Mouse (Mus musculus): ENCODE measurements around the gene Nedd8. TPM values are rescaled to one million over a fixed set of nuclear protein-coding genes. Genes with fewer than 3 reads are reported as not detected.

Gene Nedd8
- polyA plus RNA-seq, 1 experiment, result 478 TPM

DNA sequence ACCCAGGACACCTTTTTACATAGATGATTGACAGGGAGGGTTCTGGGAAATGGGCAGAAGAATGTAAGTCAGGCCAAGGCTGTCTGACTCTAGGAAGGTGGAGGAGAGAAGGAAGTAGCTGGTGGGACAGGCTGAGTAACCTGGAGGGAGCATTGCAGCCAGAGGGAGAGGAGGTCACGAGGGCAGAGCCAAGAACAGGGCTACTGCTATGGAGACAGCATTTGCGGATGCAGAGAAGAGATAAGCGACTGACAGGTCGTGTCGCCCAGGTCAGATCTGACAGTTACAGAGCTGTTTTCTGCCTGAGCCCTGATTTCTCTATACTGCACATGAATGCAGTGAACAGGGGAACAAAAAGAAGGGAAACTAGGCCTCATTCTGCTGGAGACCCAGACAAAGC lies 35.5 kb upstream of the Nedd8 start:
- Histone ChIP-seq H3K27me3 (ENCODE audit: control insufficient read depth, insufficient read depth, insufficient read length) (peaks cover 3% of the 10 kb centered on the region), H3ac (ENCODE audit: control insufficient read depth, insufficient read length, low read depth) (no peak overlapping the region), H3K79me2 (ENCODE audit: control insufficient read depth, insufficient read depth) (no peaks in the 10 kb centered on the region), H3K36me3 (ENCODE audit: control insufficient read depth, insufficient read depth) (no peaks in the 10 kb centered on the region), H3K4me3 (ENCODE audit: insufficient read depth, poor library complexity, severe bottlenecking) (no peak overlapping the region), H3K79me3 (ENCODE audit: low read depth) (no peaks in the 10 kb centered on the region)
- no peak for TF ChIP-seq USF1 (IDR thresholded peaks at IDR 0.05; ENCODE audit: low read depth)
- TF ChIP-seq MAX (IDR thresholded peaks at IDR 0.05), result no peak
- TF ChIP-seq MYOG (IDR thresholded peaks at IDR 0.05; ENCODE audit: control insufficient read depth, extremely low read depth, insufficient read length), result no peak
- no peak for TF ChIP-seq MYOD1 (IDR thresholded peaks at IDR 0.05; ENCODE audit: control insufficient read depth, insufficient read length, low read depth)
- TF ChIP-seq FOSL1 (IDR thresholded peaks at IDR 0.05; ENCODE audit: insufficient read depth, low read length, poor library complexity, severe bottlenecking), result no peak
- TF ChIP-seq CTCF (IDR thresholded peaks at IDR 0.05; ENCODE audit: control insufficient read depth, insufficient read depth, insufficient read length), result no peak

DNA sequence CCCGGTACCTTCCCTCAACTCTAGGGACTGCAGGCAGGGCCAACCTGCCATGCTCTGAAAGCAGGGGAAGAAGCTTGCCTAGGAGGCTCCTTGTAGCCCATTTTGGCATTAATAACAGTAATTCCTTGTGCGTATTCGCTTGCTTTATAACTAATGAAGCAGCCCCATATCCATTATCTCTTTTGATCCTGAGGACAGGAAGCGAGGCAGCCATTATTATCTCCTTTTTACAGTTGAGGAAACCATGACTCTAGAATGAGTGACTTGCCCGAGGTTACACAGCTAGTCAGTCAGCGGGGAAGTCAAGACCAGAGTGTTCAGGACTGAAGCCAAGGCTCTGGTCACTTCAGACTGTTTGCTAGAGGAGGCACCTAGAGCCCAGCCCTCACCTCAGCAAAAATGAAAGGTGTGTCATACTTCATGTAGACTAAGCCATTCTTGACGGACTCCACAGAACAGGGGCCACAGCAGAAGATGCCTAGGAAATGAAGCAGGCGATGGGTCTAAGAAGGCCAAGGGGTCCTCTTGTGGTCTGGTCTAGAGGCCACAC lies 34.2 kb upstream of the Nedd8 start:
- Histone ChIP-seq H3K79me3 (ENCODE audit: low read depth) (no peaks in the 10 kb centered on the region), H3K36me3 (ENCODE audit: control insufficient read depth, insufficient read depth) (no peaks in the 10 kb centered on the region)

DNA sequence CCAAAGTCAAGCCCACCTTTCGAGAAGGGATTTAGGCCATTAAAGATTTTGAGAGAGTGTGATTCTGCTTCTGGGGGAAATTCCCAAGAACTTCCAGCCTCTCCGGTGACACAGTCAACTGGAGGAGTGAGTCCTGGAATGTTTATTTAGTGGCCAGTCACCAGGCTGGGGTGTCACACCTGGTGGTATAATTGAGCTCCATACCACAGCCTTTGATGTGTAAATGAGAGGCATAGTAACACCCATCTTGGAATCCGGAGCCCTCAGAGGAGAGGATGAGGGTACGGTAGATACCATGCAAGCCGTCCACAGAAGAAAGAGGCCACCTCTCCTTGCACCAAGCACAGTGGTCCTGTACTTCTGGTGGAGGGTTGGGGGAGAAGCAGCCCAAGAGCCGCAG lies 30.8 kb upstream of the Nedd8 start:
- no peak overlapping the region for H3ac ChIP-seq (ENCODE audit: control insufficient read depth, insufficient read length, low read depth)
- H3K79me2 ChIP-seq (ENCODE audit: control insufficient read depth, insufficient read depth), result no peaks in the 10 kb centered on the region
- H3K36me3 ChIP-seq (ENCODE audit: control insufficient read depth, insufficient read depth), result no peaks in the 10 kb centered on the region
- H3K4me3 ChIP-seq (ENCODE audit: insufficient read depth, poor library complexity, severe bottlenecking), result no peak overlapping the region
- no peaks in the 10 kb centered on the region for H3K79me3 ChIP-seq (ENCODE audit: low read depth)
- H3K27me3 ChIP-seq (ENCODE audit: control insufficient read depth, insufficient read depth, insufficient read length), result peaks cover 12% of the 10 kb centered on the region
- TF ChIP-seq MAX (IDR thresholded peaks at IDR 0.05) (no peak), MYOD1 (IDR thresholded peaks at IDR 0.05; ENCODE audit: control insufficient read depth, insufficient read length, low read depth) (no peak), CTCF (IDR thresholded peaks at IDR 0.05; ENCODE audit: control insufficient read depth, insufficient read depth, insufficient read length) (no peak), USF1 (IDR thresholded peaks at IDR 0.05; ENCODE audit: low read depth) (no peak), MYOG (IDR thresholded peaks at IDR 0.05; ENCODE audit: control insufficient read depth, extremely low read depth, insufficient read length) (no peak), CEBPB (IDR thresholded peaks at IDR 0.05; ENCODE audit: low read depth) (no peak), FOSL1 (IDR thresholded peaks at IDR 0.05; ENCODE audit: insufficient read depth, low read length, poor library complexity, severe bottlenecking) (no peak)

More for the DNA sequence above, 34.2 kb upstream of the Nedd8 start:
- Histone ChIP-seq H3K27me3 (ENCODE audit: control insufficient read depth, insufficient read depth, insufficient read length) (peaks cover 3% of the 10 kb centered on the region), H3ac (ENCODE audit: control insufficient read depth, insufficient read length, low read depth) (no peak overlapping the region), H3K79me2 (ENCODE audit: control insufficient read depth, insufficient read depth) (no peaks in the 10 kb centered on the region), H3K4me3 (ENCODE audit: insufficient read depth, poor library complexity, severe bottlenecking) (no peak overlapping the region)
- TF ChIP-seq CTCF (IDR thresholded peaks at IDR 0.05; ENCODE audit: control insufficient read depth, insufficient read depth, insufficient read length) (no peak), MYOD1 (IDR thresholded peaks at IDR 0.05; ENCODE audit: control insufficient read depth, insufficient read length, low read depth) (no peak), MYOG (IDR thresholded peaks at IDR 0.05; ENCODE audit: control insufficient read depth, extremely low read depth, insufficient read length) (no peak), MAX (IDR thresholded peaks at IDR 0.05) (no peak), FOSL1 (IDR thresholded peaks at IDR 0.05; ENCODE audit: insufficient read depth, low read length, poor library complexity, severe bottlenecking) (no peak), CEBPB (IDR thresholded peaks at IDR 0.05; ENCODE audit: low read depth) (no peak)

DNA sequence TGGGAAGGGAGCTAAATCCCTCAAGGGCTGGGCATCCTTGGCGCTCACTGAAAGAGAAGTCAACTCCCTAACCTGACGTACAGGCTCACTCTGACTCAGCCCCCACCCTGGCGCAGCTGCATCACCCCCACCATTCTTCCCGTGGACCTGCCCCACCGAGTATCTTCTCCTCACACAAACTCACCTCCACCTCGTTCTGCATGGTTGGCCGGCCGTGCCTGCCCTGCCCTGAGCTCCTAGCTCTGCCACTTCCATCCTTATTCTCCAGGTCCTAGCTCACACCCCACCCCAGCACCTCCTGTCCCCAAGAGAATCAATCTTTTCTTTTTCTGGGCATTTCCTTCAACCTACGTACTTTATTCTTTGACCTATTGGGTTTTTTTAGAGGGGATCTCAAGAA lies 29.2 kb upstream of the Nedd8 start:
- H3ac ChIP-seq (ENCODE audit: control insufficient read depth, insufficient read length, low read depth), result no peak overlapping the region
- no peak overlapping the region for H3K4me3 ChIP-seq (ENCODE audit: insufficient read depth, poor library complexity, severe bottlenecking)
- peaks cover 12% of the 10 kb centered on the region for H3K27me3 ChIP-seq (ENCODE audit: control insufficient read depth, insufficient read depth, insufficient read length)

DNA sequence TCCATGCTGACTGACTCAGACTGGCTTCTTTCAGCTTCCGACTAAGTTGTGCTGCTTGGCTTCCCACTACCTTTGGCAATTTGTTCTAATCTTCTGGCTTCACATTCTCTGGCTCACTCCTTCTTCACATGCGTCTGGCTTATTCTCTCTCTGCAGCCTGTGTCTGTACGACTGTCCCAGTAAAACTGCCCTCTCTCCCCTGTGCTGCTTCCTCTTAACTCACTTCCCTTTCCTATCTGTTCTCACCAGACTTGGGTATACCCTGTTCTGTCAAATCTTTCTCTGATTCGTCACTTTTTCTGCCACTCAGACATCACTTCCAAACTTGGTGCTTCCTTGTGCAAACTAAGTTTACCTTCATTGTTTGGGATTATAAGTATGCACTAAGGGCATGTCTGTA lies 25.3 kb upstream of the Nedd8 start:
- no peak overlapping the region for H3ac ChIP-seq (ENCODE audit: control insufficient read depth, insufficient read length, low read depth)
- no peaks in the 10 kb centered on the region for H3K36me3 ChIP-seq (ENCODE audit: control insufficient read depth, insufficient read depth)
- H3K79me3 ChIP-seq (ENCODE audit: low read depth), result no peaks in the 10 kb centered on the region
- no peaks in the 10 kb centered on the region for H3K79me2 ChIP-seq (ENCODE audit: control insufficient read depth, insufficient read depth)
- peaks cover 9% of the 10 kb centered on the region for H3K27me3 ChIP-seq (ENCODE audit: control insufficient read depth, insufficient read depth, insufficient read length)
- no peak for TF ChIP-seq USF1 (IDR thresholded peaks at IDR 0.05; ENCODE audit: low read depth)
- H3K4me3 ChIP-seq (ENCODE audit: insufficient read depth, poor library complexity, severe bottlenecking), result no peak overlapping the region

More for the DNA sequence above, 29.2 kb upstream of the Nedd8 start:
- H3K79me2 ChIP-seq (ENCODE audit: control insufficient read depth, insufficient read depth), result no peaks in the 10 kb centered on the region
- no peak for TF ChIP-seq FOSL1 (IDR thresholded peaks at IDR 0.05; ENCODE audit: insufficient read depth, low read length, poor library complexity, severe bottlenecking)
- no peak for TF ChIP-seq MYOD1 (IDR thresholded peaks at IDR 0.05; ENCODE audit: control insufficient read depth, insufficient read length, low read depth)
- no peak for TF ChIP-seq CTCF (IDR thresholded peaks at IDR 0.05; ENCODE audit: control insufficient read depth, insufficient read depth, insufficient read length)
- no peak for TF ChIP-seq CEBPB (IDR thresholded peaks at IDR 0.05; ENCODE audit: low read depth)
- no peak for TF ChIP-seq USF1 (IDR thresholded peaks at IDR 0.05; ENCODE audit: low read depth)
- TF ChIP-seq MYOG (IDR thresholded peaks at IDR 0.05; ENCODE audit: control insufficient read depth, extremely low read depth, insufficient read length), result no peak
- TF ChIP-seq MAX (IDR thresholded peaks at IDR 0.05), result no peak
- no peaks in the 10 kb centered on the region for H3K36me3 ChIP-seq (ENCODE audit: control insufficient read depth, insufficient read depth)
- no peaks in the 10 kb centered on the region for H3K79me3 ChIP-seq (ENCODE audit: low read depth)

DNA sequence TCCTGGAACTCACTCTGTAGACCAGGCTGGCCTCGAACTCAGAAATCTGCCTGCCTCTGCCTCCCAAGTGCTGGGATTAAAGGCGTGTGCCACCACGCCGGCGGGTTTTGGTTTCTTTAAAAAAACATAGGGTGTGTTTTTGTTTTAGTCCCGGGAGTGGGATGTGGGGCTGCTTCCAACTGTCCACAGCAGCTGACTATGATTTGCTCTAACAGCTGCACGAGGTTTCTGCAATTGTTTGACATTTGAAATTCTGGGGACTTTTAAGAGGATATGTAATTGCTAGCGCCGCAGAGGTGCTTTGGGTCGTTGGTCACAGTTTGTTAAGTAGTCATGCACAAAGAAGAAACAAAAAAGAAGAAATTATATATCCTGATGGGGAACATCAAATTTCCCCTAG lies 17.5 kb upstream of the Nedd8 start:
- Histone ChIP-seq H3ac (ENCODE audit: control insufficient read depth, insufficient read length, low read depth) (no peak overlapping the region), H3K36me3 (ENCODE audit: control insufficient read depth, insufficient read depth) (no peaks in the 10 kb centered on the region), H3K79me3 (ENCODE audit: low read depth) (no peaks in the 10 kb centered on the region), H3K27me3 (ENCODE audit: control insufficient read depth, insufficient read depth, insufficient read length) (no peaks in the 10 kb centered on the region), H3K79me2 (ENCODE audit: control insufficient read depth, insufficient read depth) (no peaks in the 10 kb centered on the region), H3K4me3 (ENCODE audit: insufficient read depth, poor library complexity, severe bottlenecking) (no peak overlapping the region)
- no peak for TF ChIP-seq CEBPB (IDR thresholded peaks at IDR 0.05; ENCODE audit: low read depth)
- TF ChIP-seq MYOD1 (IDR thresholded peaks at IDR 0.05; ENCODE audit: control insufficient read depth, insufficient read length, low read depth), result peak; percentile 82
